Mouse (Mus musculus) heart, postnatal 0 days (tissue): ENCODE data around the gene Rtp4.

Experiments used
- CTCF ChIP-seq: IDR thresholded peaks from 2 replicates; pipeline ENCODE4 v1.5.1; 2016; ENCODE audit warnings: antibody characterized with exemption, control low read depth, low read depth
- EP300 ChIP-seq: IDR thresholded peaks from 2 replicates; pipeline ENCODE4 v1.6.1; 2016; ENCODE audit warnings: antibody characterized with exemption, low read depth

- TF ChIP-seq EP300 (no peak), CTCF (no peak)
These were observed 3.5 kb upstream of the Rtp4 start for GRCm38 (mm10) chr16:23516606-23517005.
